Mouse (Mus musculus) kidney, adult 2 months (tissue): ENCODE results near the gene Ajap1.

Experiments used
- CTCF ChIP-seq: fragments of 200-500 bp; conservative IDR thresholded peaks from 2 replicates; pipeline ENCODE4 v1.5.1; 2011; ENCODE audit warnings: low read depth, mild to moderate bottlenecking, control low read depth, low read length, moderate library complexity, mixed read lengths; ENCODE audit not compliant: insufficient read depth, insufficient read length
- POLR2A ChIP-seq: fragments of 200-500 bp; IDR thresholded peaks from one replicate; pipeline ENCODE4 v1.6.1; 2011; ENCODE audit warnings: low read depth, low read length, control low read depth

DNA sequence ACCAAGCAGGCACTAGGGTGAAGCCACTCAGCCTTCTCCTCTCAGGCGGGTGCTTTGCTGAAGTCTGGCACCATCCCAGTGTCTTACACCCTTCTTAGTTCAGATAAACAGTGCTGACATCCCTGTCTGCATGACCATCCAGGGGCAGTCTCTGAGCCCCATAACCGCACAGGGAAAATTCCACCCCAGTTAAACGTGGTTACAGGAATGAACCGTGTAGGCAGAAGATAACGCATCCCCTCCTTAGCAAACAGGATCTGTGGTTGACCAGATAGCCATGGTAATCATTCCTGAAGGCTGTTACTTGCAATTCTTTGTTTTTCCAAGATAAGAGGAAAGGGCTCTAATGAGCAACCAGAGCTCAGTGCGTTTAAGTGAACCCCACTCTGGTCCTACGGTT is 19.3 kb upstream of the Ajap1 start:
- TF ChIP-seq CTCF (no peak), POLR2A (no peak)
